Mouse (Mus musculus): ENCODE results near the gene Smox. TPM values are rescaled to one million over a fixed set of nuclear protein-coding genes. Genes with fewer than 3 reads are reported as not detected.

Smox gene
- polyA plus RNA-seq, 1 experiment from 2014 or later: 46.9 TPM

GRCm38 (mm10) chr2:131520743-131521142, 29.4 kb downstream of the Smox start:
- Histone ChIP-seq H3K27me3 (no peaks in the 10 kb centered on the region), H3K36me3 (peaks cover 47% of the 10 kb centered on the region), H3K4me1 (replicated peaks) (no peaks in the 10 kb centered on the region), H3K9ac (no peak overlapping the region), H3K4me3 (no peak overlapping the region), H3K9me3 (no peaks in the 10 kb centered on the region), H3K27ac (replicated peaks) (no peak overlapping the region), H3K4me2 (no peak overlapping the region)
- WGBS: 94% methylated on average over 19 of the region's 19 CpGs
- ATAC-seq (ENCODE audit: low read depth): no peak

GRCm38 (mm10) chr2:131527061-131527460, 35.8 kb downstream of the Smox start:
- H3K27me3 ChIP-seq: no peaks in the 10 kb centered on the region
- no peak overlapping the region for H3K4me3 ChIP-seq
- no peak overlapping the region for H3K9ac ChIP-seq
- H3K27ac ChIP-seq (replicated peaks): no peak overlapping the region
- 49% methylated on average over 3 of the region's 3 CpGs for WGBS
- H3K9me3 ChIP-seq: no peaks in the 10 kb centered on the region
- no peak overlapping the region for H3K4me2 ChIP-seq
- ATAC-seq (ENCODE audit: low read depth): no peak
- peaks cover 32% of the 10 kb centered on the region for H3K36me3 ChIP-seq
- no peaks in the 10 kb centered on the region for H3K4me1 ChIP-seq (replicated peaks)

GRCm38 (mm10) chr2:131529898-131530622, 38.8 kb downstream of the Smox start:
- no peak overlapping the region for H3K4me3 ChIP-seq

GRCm38 (mm10) chr2:131530623-131531008, 39.3 kb downstream of the Smox start:
- no peak overlapping the region for H3K4me3 ChIP-seq
- H3K36me3 ChIP-seq: peaks cover 11% of the 10 kb centered on the region; the same call in 1 of the 2 replicates
- no peaks in the 10 kb centered on the region for H3K27me3 ChIP-seq
- no peaks in the 10 kb centered on the region for H3K9me3 ChIP-seq
- H3K9ac ChIP-seq: no peak overlapping the region
- 0 out of 2 replicates have a peak, but pooled peaks have one; percentile 42 for ATAC-seq (ENCODE audit: low read depth)
- no peak overlapping the region for H3K4me2 ChIP-seq
- no peaks in the 10 kb centered on the region for H3K4me1 ChIP-seq (replicated peaks)
- no peak overlapping the region for H3K27ac ChIP-seq (replicated peaks)
- 21% methylated on average over 9 of the region's 9 CpGs for WGBS

More at GRCm38 (mm10) chr2:131529898-131530622, 38.8 kb downstream of the Smox start:
- Histone ChIP-seq H3K27me3 (no peaks in the 10 kb centered on the region), H3K4me2 (no peak overlapping the region), H3K4me1 (replicated peaks) (no peaks in the 10 kb centered on the region), H3K27ac (replicated peaks) (no peak overlapping the region), H3K9ac (no peak overlapping the region), H3K9me3 (no peaks in the 10 kb centered on the region), H3K36me3 (peaks cover 16% of the 10 kb centered on the region; the same call in 1 of the 2 replicates)
- 41% methylated on average over 11 of the region's 11 CpGs for WGBS
- peak; percentile 41; the same call in 1 of the 2 replicates for ATAC-seq (ENCODE audit: low read depth)

DNA sequence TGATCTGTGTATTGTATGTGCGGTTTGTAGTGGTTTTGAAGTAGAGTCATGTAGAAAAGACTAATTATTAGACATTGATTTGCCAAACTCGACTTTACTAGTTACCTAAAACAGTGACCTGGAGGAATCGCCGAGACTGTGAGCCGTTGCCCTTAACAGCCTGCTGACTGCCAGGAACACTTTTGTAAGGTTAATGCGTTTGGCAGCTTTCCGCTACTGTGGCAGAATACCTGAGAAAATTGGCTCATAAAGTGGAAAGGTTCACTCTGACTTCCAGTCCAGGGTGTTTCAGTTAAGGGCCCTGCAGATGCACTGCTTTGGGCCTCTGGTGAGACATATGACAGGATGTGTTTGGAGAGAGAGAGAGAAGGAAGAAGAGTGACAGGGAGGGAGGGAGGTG, 40.0 kb downstream of the Smox start:
- Histone ChIP-seq H3K27me3 (no peaks in the 10 kb centered on the region), H3K9me3 (no peaks in the 10 kb centered on the region), H3K27ac (replicated peaks) (no peak overlapping the region), H3K4me3 (no peak overlapping the region), H3K4me1 (replicated peaks) (no peaks in the 10 kb centered on the region), H3K36me3 (peaks cover 7% of the 10 kb centered on the region; the same call in 1 of the 2 replicates), H3K4me2 (no peak overlapping the region), H3K9ac (no peak overlapping the region)
- no peak for ATAC-seq (ENCODE audit: low read depth)
- 87% methylated on average over 7 of the region's 7 CpGs for WGBS

DNA sequence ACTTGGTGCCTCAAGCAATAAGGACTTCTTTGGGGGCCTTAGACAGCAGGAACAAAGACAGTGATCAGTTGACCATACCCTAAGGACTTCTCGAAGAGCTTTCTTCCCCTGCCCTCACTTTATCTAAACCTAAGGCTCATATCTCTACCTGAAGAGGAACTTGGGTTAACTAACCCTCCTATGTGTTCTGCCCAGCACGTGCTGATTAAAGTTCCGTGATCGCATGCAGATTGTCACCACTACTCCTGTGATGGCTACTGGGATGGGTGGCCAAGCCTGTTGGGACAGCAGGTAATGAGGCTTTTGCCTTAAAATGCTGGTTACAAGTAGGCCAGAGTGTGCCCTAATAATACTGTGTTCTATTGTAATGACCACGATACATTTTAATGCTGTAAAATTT, 43.9 kb downstream of the Smox start:
- H3K4me2 ChIP-seq: no peak overlapping the region
- H3K4me1 ChIP-seq (replicated peaks): no peaks in the 10 kb centered on the region
- H3K27me3 ChIP-seq: no peaks in the 10 kb centered on the region
- 90% methylated on average over 5 of the region's 5 CpGs for WGBS
- no peak overlapping the region for H3K9ac ChIP-seq
- no peak overlapping the region for H3K27ac ChIP-seq (replicated peaks)
- H3K4me3 ChIP-seq: no peak overlapping the region
- H3K9me3 ChIP-seq: no peaks in the 10 kb centered on the region
- H3K36me3 ChIP-seq: no peaks in the 10 kb centered on the region
- no peak for ATAC-seq (ENCODE audit: low read depth)

GRCm38 (mm10) chr2:131538341-131538740, 47.0 kb downstream of the Smox start:
- Histone ChIP-seq H3K27me3 (no peaks in the 10 kb centered on the region), H3K36me3 (no peaks in the 10 kb centered on the region), H3K9ac (no peak overlapping the region), H3K27ac (replicated peaks) (no peak overlapping the region), H3K4me2 (no peak overlapping the region), H3K4me3 (no peak overlapping the region), H3K9me3 (no peaks in the 10 kb centered on the region), H3K4me1 (replicated peaks) (peaks cover 4% of the 10 kb centered on the region; the same call in 1 of the 2 replicates)
- 73% methylated on average over 7 of the region's 7 CpGs for WGBS
- no peak for ATAC-seq (ENCODE audit: low read depth)

- no peaks in the 10 kb centered on the region for H3K36me3 ChIP-seq
- no peak overlapping the region for H3K9ac ChIP-seq
- 0 out of 2 replicates have a peak, but pooled peaks cover 9% of the 10 kb centered on the region for H3K27me3 ChIP-seq
- H3K27ac ChIP-seq (replicated peaks): no peak overlapping the region
- no peaks in the 10 kb centered on the region for H3K9me3 ChIP-seq
- 86% methylated on average over 6 of the region's 6 CpGs for WGBS
- H3K4me3 ChIP-seq: no peak overlapping the region
- peaks cover 4% of the 10 kb centered on the region; the same call in 1 of the 2 replicates for H3K4me1 ChIP-seq (replicated peaks)
- ATAC-seq (ENCODE audit: low read depth): no peak
- H3K4me2 ChIP-seq: no peak overlapping the region
Measured at GRCm38 (mm10) chr2:131539780-131540179, 48.5 kb downstream of the Smox start.

- H3K4me3 ChIP-seq: no peak overlapping the region
- H3K9me3 ChIP-seq: no peaks in the 10 kb centered on the region
- peaks cover 25% of the 10 kb centered on the region for H3K27me3 ChIP-seq
- H3K27ac ChIP-seq (replicated peaks): no peak overlapping the region
- no peak overlapping the region for H3K9ac ChIP-seq
- no peak for ATAC-seq (ENCODE audit: low read depth)
- WGBS: 67% methylated on average over 4 of the region's 4 CpGs
- H3K4me2 ChIP-seq: no peak overlapping the region
- H3K36me3 ChIP-seq: no peaks in the 10 kb centered on the region
- H3K4me1 ChIP-seq (replicated peaks): peaks cover 15% of the 10 kb centered on the region
Measured at GRCm38 (mm10) chr2:131541686-131542085, 50.4 kb downstream of the Smox start.

DNA sequence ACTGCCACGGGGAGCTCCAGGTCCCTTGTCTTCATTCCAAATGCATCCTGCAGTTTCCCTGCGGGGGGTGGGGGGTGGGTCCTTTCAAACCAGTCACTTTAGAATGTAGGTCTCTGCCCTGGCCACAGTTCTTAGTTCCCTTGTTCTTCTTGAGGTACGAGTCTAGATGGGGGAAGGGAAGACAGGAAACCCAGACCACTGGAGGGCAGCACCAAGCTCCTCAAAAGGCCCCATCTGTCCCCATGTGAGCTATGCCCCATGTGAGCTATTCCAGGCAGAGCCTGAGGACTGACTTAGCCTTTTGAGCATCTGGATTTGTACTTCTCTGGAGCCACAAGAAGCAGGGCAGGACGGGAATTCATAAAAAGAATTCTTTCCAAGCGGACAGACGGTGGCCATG, 51.2 kb downstream of the Smox start:
- no peak for ATAC-seq (ENCODE audit: low read depth)
- Histone ChIP-seq H3K4me1 (replicated peaks) (peaks cover 19% of the 10 kb centered on the region), H3K9ac (no peak overlapping the region), H3K36me3 (no peaks in the 10 kb centered on the region), H3K9me3 (no peaks in the 10 kb centered on the region), H3K27me3 (peaks cover 34% of the 10 kb centered on the region), H3K4me3 (no peak overlapping the region), H3K4me2 (no peak overlapping the region), H3K27ac (replicated peaks) (no peak overlapping the region)
- 30% methylated on average over 6 of the region's 6 CpGs for WGBS

GRCm38 (mm10) chr2:131545386-131546307, 54.4 kb downstream of the Smox start:
- Histone ChIP-seq H3K27ac (replicated peaks) (no peak overlapping the region), H3K9ac (peak overlapping the region; percentile 63), H3K4me2 (peak overlapping the region; percentile 70), H3K4me1 (replicated peaks) (peaks cover 19% of the 10 kb centered on the region), H3K4me3 (peak overlapping the region; percentile 43), H3K27me3 (peaks cover 62% of the 10 kb centered on the region), H3K9me3 (no peaks in the 10 kb centered on the region), H3K36me3 (no peaks in the 10 kb centered on the region)
- WGBS: 2% methylated on average over 45 of the region's 45 CpGs
- ATAC-seq (ENCODE audit: low read depth): peak; percentile 52

- Histone ChIP-seq H3K4me1 (replicated peaks) (peaks cover 19% of the 10 kb centered on the region), H3K27me3 (peaks cover 66% of the 10 kb centered on the region), H3K27ac (replicated peaks) (no peak overlapping the region), H3K4me3 (peak overlapping the region; percentile 43), H3K9ac (peak overlapping the region; percentile 63), H3K9me3 (no peaks in the 10 kb centered on the region), H3K36me3 (no peaks in the 10 kb centered on the region), H3K4me2 (peak overlapping the region; percentile 70)
- WGBS: 3% methylated on average over 27 of the region's 27 CpGs
- 0 out of 2 replicates have a peak, but pooled peaks have one; percentile 4 for ATAC-seq (ENCODE audit: low read depth)
Measured at GRCm38 (mm10) chr2:131546308-131546700, 55.0 kb downstream of the Smox start.

Data from neural tube, embryonic 13.5 days (tissue).